Mouse (Mus musculus) CH12F3 (cell line): ENCODE measurements around the gene Kif1b.

ENCODE experiments used
- in situ Hi-C: fragments of 300-500 bp; cut with MboI; formaldehyde crosslinking; loops from 2 replicates; pipeline ENCODE4 v1.14.3; 2020; ENCODE audit warnings: low sequenced_read_pairs

The Kif1b gene

GRCm38 (mm10) chr4:149147528-149147927, 160.0 kb downstream of the Kif1b start:
- in situ Hi-C loops, result loop anchor here (10.0 kb wide), 1 partner anchor 397 kb away; no protein-coding TSS in a partner anchor

GRCm38 (mm10) chr4:149145151-149145550, 162.3 kb downstream of the Kif1b start:
- in situ Hi-C loops, result loop anchor here (10.0 kb wide), 1 partner anchor 400 kb away; no protein-coding TSS in a partner anchor

- in situ Hi-C loops, result loop anchor here (10.0 kb wide), 1 partner anchor 400 kb away; no protein-coding TSS in a partner anchor
These were observed 163.0 kb downstream of the Kif1b start for GRCm38 (mm10) chr4:149144459-149144858.

GRCm38 (mm10) chr4:149143594-149143993, 163.9 kb downstream of the Kif1b start:
- in situ Hi-C loops, result loop anchor here (10.0 kb wide), 1 partner anchor 401 kb away; no protein-coding TSS in a partner anchor

GRCm38 (mm10) chr4:149138515-149138914, 169.0 kb downstream of the Kif1b start:
- in situ Hi-C loops, result no loop called here

- in situ Hi-C loops, result no loop called here
These were observed 170.3 kb downstream of the Kif1b start, which contains the start of gene Cenps for GRCm38 (mm10) chr4:149136982-149137770. Cenps (minus strand) TSS chr4:149137629.

- in situ Hi-C loops, result no loop called here
These were observed 171.2 kb downstream of the Kif1b start for GRCm38 (mm10) chr4:149136116-149136850.

- in situ Hi-C loops, result no loop called here
These were observed 174.1 kb downstream of the Kif1b start for GRCm38 (mm10) chr4:149133395-149133794.

GRCm38 (mm10) chr4:149131789-149132565, 175.5 kb downstream of the Kif1b start:
- in situ Hi-C loops, result no loop called here

GRCm38 (mm10) chr4:149131021-149131752, 176.3 kb downstream of the Kif1b start:
- in situ Hi-C loops, result no loop called here

GRCm38 (mm10) chr4:149128467-149128866, 179.0 kb downstream of the Kif1b start:
- in situ Hi-C loops, result no loop called here

GRCm38 (mm10) chr4:149126663-149127062, 180.8 kb downstream of the Kif1b start, which contains the start of gene Cort:
Cort (minus strand) TSS chr4:149126763.
- in situ Hi-C loops, result no loop called here
